Mouse (Mus musculus) layer of hippocampus, adult 8-10 months (tissue): Measurements from ENCODE around the gene Olfr299. TPM values are rescaled to one million over a fixed set of nuclear protein-coding genes. Genes with fewer than 3 reads are reported as not detected.

Experiments
- DNase-seq, 2 experiments: peaks; one replicate each; pipeline ENCODE4 v3.0.0; 2022; ENCODE audit warnings: low spot score in 2 of 2
- total RNA-seq, 4 experiments: library from RNA; stranded (reverse); gene quantifications; 2 replicates each; pipeline ENCODE4 v1.2.4; 2022

The Olfr299 gene
- total RNA-seq, result not detected

DNA sequence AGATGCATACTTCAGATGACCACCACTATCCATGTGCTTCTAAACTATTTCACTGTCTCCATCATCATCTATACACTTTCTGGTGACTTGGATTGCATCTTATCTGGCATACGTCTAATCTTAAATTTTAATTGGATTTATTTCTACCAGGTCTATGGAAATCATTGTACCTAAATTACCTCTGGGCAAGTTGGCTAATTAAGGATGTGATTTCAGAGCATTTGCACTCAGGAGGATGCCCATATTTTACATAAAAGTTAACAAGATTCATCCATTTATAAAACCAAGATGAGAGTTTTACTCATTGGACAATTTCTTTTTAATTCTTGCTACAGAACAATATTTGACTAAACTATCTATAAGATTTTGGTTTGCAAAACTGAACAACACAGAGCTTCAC, at the start of gene Olfr299:
Olfr299 (plus strand) TSS at position 301 of the 400 bp plus-strand sequence.
- no peak for DNase-seq

DNA sequence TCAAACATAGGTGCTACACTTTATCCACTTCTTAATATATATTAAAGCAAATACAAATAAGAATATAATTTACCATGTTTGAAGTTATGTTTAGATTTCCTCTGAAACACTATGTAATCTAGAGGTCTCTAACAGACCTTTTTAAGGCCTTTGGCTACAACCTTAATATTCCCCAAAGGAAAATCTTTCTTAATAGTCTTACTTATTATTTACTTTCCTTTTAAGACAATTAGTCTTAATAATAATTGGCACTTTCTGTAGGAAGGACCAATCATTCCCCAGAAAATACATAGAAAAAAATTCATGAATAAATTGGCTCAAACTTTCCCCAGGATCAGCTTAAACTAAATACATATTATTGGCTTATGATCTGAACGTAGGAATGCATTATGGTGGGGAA, 32.7 kb downstream of the Olfr299 start, which contains the start of gene Olfr298:
Olfr298 (minus strand) TSS at position 101 of the 400 bp plus-strand sequence.
- no peak for DNase-seq

Other genes starting within 250 kb of the Olfr299 start
- not detected for gene Vmn2r76, start 213.6 kb upstream of the Olfr299 start, total RNA-seq
- not detected for gene Olfr310, start 182.7 kb upstream of the Olfr299 start, total RNA-seq
- not detected for gene Olfr309, start 146.2 kb upstream of the Olfr299 start, total RNA-seq
- not detected for gene Olfr308, start 134.3 kb upstream of the Olfr299 start, total RNA-seq
- not detected for gene Olfr307, start 122.3 kb upstream of the Olfr299 start, total RNA-seq
- not detected for gene Olfr305, start 93.0 kb upstream of the Olfr299 start, total RNA-seq
- gene Olfr304, start 73.3 kb upstream of the Olfr299 start, total RNA-seq, result not detected
- not detected for gene Olfr303, start 62.1 kb upstream of the Olfr299 start, total RNA-seq
- gene Olfr301, start 56.1 kb upstream of the Olfr299 start, total RNA-seq, result not detected
- not detected for gene Olfr298, start 32.6 kb downstream of the Olfr299 start, total RNA-seq
- gene Olfr297, start 60.0 kb downstream of the Olfr299 start, total RNA-seq, result not detected
- not detected for gene Olfr295, start 123.9 kb downstream of the Olfr299 start, total RNA-seq
- gene Olfr294, start 156.7 kb downstream of the Olfr299 start, total RNA-seq, result not detected
- not detected for gene Olfr293, start 189.1 kb downstream of the Olfr299 start, total RNA-seq
- not detected for gene Olfr292, start 228.4 kb downstream of the Olfr299 start, total RNA-seq